Mouse (Mus musculus): ENCODE results near the gene Fthl17d. TPM values are rescaled to one million over a fixed set of nuclear protein-coding genes. Genes with fewer than 3 reads are reported as not detected.

The Fthl17d gene
- polyA plus RNA-seq, 1 experiment from 2014 or later = not detected

DNA sequence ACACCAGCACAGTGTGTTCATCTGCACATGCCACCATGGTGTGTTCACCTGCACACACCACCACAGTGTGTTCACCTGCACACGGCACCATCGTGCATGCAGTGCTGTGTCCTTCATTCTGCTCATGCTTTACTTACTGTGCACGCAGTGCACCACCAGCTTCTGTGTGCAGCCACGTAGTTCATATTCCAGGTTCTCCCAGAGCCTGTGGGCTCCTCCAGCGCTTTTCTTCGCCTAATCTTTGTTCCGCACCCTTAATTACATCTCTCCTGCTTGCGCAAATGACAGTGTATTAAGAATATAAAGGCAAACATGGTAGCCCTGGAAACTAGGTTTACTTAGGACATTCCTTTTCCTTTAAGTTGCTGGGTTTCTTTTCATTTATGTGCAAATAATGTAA is 42.5 kb downstream of the Fthl17d start:
- H3K27ac ChIP-seq (replicated peaks in 1 of 2; ENCODE audit: control insufficient read depth in 1 of 2, insufficient read depth in 1 of 2, low read depth in 2 of 2, low read length in 2 of 2) = no peak overlapping the region
- H3K9me3 ChIP-seq (ENCODE audit: control insufficient read depth, low read length) = no peaks in the 10 kb centered on the region
- H3K36me3 ChIP-seq (ENCODE audit: control insufficient read depth, insufficient read depth, low read length) = no peaks in the 10 kb centered on the region
- H3K27me3 ChIP-seq (ENCODE audit: control insufficient read depth, insufficient read depth, low read length) = no peaks in the 10 kb centered on the region
- no peak overlapping the region for H3K4me3 ChIP-seq (ENCODE audit: control insufficient read depth in 1 of 2, insufficient read depth in 1 of 2, low read depth in 1 of 2, low read length in 2 of 2)
- 75% methylated on average over 8 of the region's 8 CpGs for WGBS
- H3K9ac ChIP-seq (ENCODE audit: low read length) = no peak overlapping the region
- H3K4me2 ChIP-seq (ENCODE audit: low read length) = no peak overlapping the region
- no peak for ATAC-seq (ENCODE audit: insufficient number of reproducible peaks, insufficient read depth, low FRiP score, low read depth)
- no peaks in the 10 kb centered on the region for H3K4me1 ChIP-seq (ENCODE audit: control insufficient read depth in 2 of 2, insufficient read depth in 2 of 2, low read length in 2 of 2)

Other genes with a start within 250 kb of the Fthl17d start
- gene Ssx9, start 238.3 kb downstream of the Fthl17d start, polyA plus RNA-seq (2014; fragmentation: Nextera tagmentation; extraction: Ambion mirVana) = not detected in 2 replicates
- gene Ssxb5, start 183.1 kb downstream of the Fthl17d start, polyA plus RNA-seq (2014; fragmentation: Nextera tagmentation; extraction: Ambion mirVana) = not detected in 2 replicates
- not detected in 2 replicates for gene Gm6592, start 142.8 kb downstream of the Fthl17d start, polyA plus RNA-seq (2014; fragmentation: Nextera tagmentation; extraction: Ambion mirVana)
- gene Gm5751, start 112.5 kb downstream of the Fthl17d start, polyA plus RNA-seq (2014; fragmentation: Nextera tagmentation; extraction: Ambion mirVana) = not detected in 2 replicates
- gene B630019K06Rik, start 94.4 kb downstream of the Fthl17d start, polyA plus RNA-seq (2014; fragmentation: Nextera tagmentation; extraction: Ambion mirVana) = 1.7 and 2.3 TPM in 2 replicates
- not detected in 2 replicates for gene Fthl17b, start 23.8 kb downstream of the Fthl17d start, polyA plus RNA-seq (2014; fragmentation: Nextera tagmentation; extraction: Ambion mirVana)
- not detected in 2 replicates for gene Fthl17c, start 10.2 kb downstream of the Fthl17d start, polyA plus RNA-seq (2014; fragmentation: Nextera tagmentation; extraction: Ambion mirVana)
- not detected in 2 replicates for gene Fthl17e, start 46.7 kb upstream of the Fthl17d start, polyA plus RNA-seq (2014; fragmentation: Nextera tagmentation; extraction: Ambion mirVana)
- gene Fthl17f, start 76.3 kb upstream of the Fthl17d start, polyA plus RNA-seq (2014; fragmentation: Nextera tagmentation; extraction: Ambion mirVana) = not detected in 2 replicates
- gene 4930402K13Rik, start 117.8 kb upstream of the Fthl17d start, polyA plus RNA-seq (2014; fragmentation: Nextera tagmentation; extraction: Ambion mirVana) = not detected in 2 replicates
- 0.94 and 1.1 TPM in 2 replicates for gene Lancl3, start 213.1 kb upstream of the Fthl17d start, polyA plus RNA-seq (2014; fragmentation: Nextera tagmentation; extraction: Ambion mirVana)